Mouse (Mus musculus) thymus, postnatal 4 days (tissue): ENCODE data around the gene Gm17689.

ENCODE experiments used
- DNase-seq: peaks from one replicate; pipeline ENCODE4 v3.0.0; 2021

Gene Gm17689

GRCm38 (mm10) chr9:36582535-36582934 lies at the start of gene Gm17689:
Gene Gm17689 (minus strand): TSS chr9:36582635.
- DNase-seq = no peak

GRCm38 (mm10) chr9:36541863-36542262 lies 40.6 kb downstream of the Gm17689 start, which contains the start of gene Gm5615:
Gene Gm5615 (minus strand): TSS chr9:36541963.
- no peak for DNase-seq
